Mouse (Mus musculus): ENCODE results near the gene Sec61a1. TPM values are rescaled to one million over a fixed set of nuclear protein-coding genes. Genes with fewer than 3 reads are reported as not detected.
A peak's percentile ranks its signal among the peaks of the same experiment; 100 is the strongest.

Sec61a1 gene
- 264 and 283 TPM in 2 replicates for polyA plus RNA-seq (2015; fragmentation: Nextera tagmentation; extraction: Ambion mirVana)

GRCm38 (mm10) chr6:88518404-88519263 lies at the start of gene Sec61a1:
Gene Sec61a1 (minus strand): TSS chr6:88518905.
- no peaks in the 10 kb centered on the region for H3K9me3 ChIP-seq
- H3K27ac ChIP-seq: peak within 1 kb of the TSS; percentile 90
- peak within 1 kb of the TSS; percentile 96 for H3K9ac ChIP-seq
- under 1% methylated on average over 67 of the region's 80 CpGs for WGBS
- peak within 1 kb of the TSS; percentile 95 for H3K4me3 ChIP-seq
- H3K4me1 ChIP-seq: peaks cover 23% of the 10 kb centered on the region
- ATAC-seq (ENCODE audit: low FRiP score, low read depth): peak; percentile 97
- H3K36me3 ChIP-seq: peaks cover 32% of the 10 kb centered on the region
- peak within 1 kb of the TSS; percentile 93 for H3K4me2 ChIP-seq (replicated peaks)
- H3K27me3 ChIP-seq: no peaks in the 10 kb centered on the region

DNA sequence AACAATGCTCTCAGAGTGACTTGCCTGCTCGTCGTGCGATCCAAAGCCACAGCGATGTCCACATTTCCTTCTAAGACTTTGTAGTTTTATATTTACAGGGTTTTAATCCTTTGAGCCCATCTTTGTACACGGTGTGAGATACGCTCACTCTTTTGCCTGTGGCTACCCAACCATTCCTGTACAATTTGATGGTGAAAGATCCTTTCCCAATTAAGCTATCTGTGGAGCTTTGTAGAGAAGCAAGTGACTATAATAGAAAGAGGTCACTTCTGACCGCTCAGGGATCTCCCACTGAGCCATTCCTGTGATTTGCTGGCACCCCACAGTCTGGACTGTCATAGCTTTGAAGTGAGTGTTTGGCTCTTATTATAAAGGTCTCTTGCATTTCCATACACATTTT lies 48.0 kb upstream of the Sec61a1 start:
- WGBS: 12% methylated on average over 7 of the region's 7 CpGs
- no peaks in the 10 kb centered on the region for H3K4me1 ChIP-seq
- ATAC-seq (ENCODE audit: low FRiP score, low read depth): no peak
- no peak overlapping the region for H3K9ac ChIP-seq
- H3K4me2 ChIP-seq (replicated peaks): peak overlapping the region; percentile 31; the same call in 1 of the 2 replicates
- H3K36me3 ChIP-seq: no peaks in the 10 kb centered on the region
- no peaks in the 10 kb centered on the region for H3K9me3 ChIP-seq
- no peak overlapping the region for H3K4me3 ChIP-seq
- H3K27ac ChIP-seq: no peak overlapping the region
- peaks cover 36% of the 10 kb centered on the region for H3K27me3 ChIP-seq

DNA sequence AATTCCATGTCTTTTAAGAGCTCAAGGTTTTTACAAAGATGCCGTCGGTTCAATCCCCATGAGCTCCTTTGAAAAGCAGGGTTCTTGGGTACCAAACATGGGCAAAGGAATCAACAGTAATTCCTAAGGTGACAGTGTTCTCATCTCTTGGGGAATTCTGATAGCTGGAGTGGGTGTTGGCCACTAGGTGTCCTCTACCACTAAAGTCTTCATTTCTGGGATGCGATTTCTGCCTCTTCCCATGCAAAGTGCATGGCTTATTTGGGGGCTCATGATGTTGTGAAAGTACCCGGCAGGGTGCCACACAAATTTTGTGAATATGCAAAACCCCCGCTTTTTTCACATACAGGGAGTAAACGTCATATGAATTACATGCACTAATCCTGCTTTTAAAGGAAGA lies 46.3 kb upstream of the Sec61a1 start:
- Histone ChIP-seq H3K27me3 (peaks cover 39% of the 10 kb centered on the region), H3K4me2 (replicated peaks) (no peak overlapping the region), H3K4me3 (no peak overlapping the region), H3K4me1 (no peaks in the 10 kb centered on the region), H3K36me3 (no peaks in the 10 kb centered on the region), H3K27ac (no peak overlapping the region), H3K9ac (no peak overlapping the region), H3K9me3 (no peaks in the 10 kb centered on the region)
- 27% methylated on average over 6 of the region's 6 CpGs for WGBS
- ATAC-seq (ENCODE audit: low FRiP score, low read depth): no peak

GRCm38 (mm10) chr6:88560156-88560555 lies 41.5 kb upstream of the Sec61a1 start:
- Histone ChIP-seq H3K9ac (no peak overlapping the region), H3K36me3 (no peaks in the 10 kb centered on the region), H3K4me1 (no peaks in the 10 kb centered on the region), H3K4me2 (replicated peaks) (no peak overlapping the region), H3K9me3 (no peaks in the 10 kb centered on the region), H3K27me3 (peaks cover 21% of the 10 kb centered on the region), H3K27ac (no peak overlapping the region), H3K4me3 (no peak overlapping the region)
- ATAC-seq (ENCODE audit: low FRiP score, low read depth): no peak
- 89% methylated on average over 4 of the region's 4 CpGs for WGBS

DNA sequence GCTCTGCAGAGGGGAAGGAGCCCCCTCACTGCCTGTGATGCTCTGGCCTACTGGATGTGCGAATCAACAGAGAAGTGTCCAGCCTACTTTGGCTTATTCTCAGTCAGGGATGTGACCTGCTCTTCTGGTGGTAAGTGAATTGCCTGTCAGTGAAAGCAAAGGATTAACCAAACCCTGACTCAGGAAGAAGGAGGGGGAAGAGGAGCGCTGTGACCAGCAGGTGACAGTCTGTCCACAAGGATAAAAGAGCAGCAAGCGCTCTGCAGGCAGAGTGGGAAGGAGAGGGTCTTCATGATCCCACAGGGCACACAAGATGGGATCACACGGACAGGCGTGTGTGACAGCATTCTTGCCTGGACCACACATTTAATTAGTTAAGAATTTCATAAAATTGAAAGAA lies 41.0 kb upstream of the Sec61a1 start:
- no peaks in the 10 kb centered on the region for H3K36me3 ChIP-seq
- no peaks in the 10 kb centered on the region for H3K9me3 ChIP-seq
- no peaks in the 10 kb centered on the region for H3K4me1 ChIP-seq
- no peak for ATAC-seq (ENCODE audit: low FRiP score, low read depth)
- H3K27ac ChIP-seq: no peak overlapping the region
- peaks cover 17% of the 10 kb centered on the region for H3K27me3 ChIP-seq
- no peak overlapping the region for H3K4me3 ChIP-seq
- 54% methylated on average over 5 of the region's 5 CpGs for WGBS
- no peak overlapping the region for H3K4me2 ChIP-seq (replicated peaks)
- H3K9ac ChIP-seq: no peak overlapping the region

- Histone ChIP-seq H3K9me3 (no peaks in the 10 kb centered on the region), H3K4me2 (replicated peaks) (no peak overlapping the region), H3K27me3 (peaks cover 3% of the 10 kb centered on the region), H3K9ac (no peak overlapping the region), H3K4me3 (no peak overlapping the region), H3K36me3 (no peaks in the 10 kb centered on the region), H3K27ac (no peak overlapping the region), H3K4me1 (no peaks in the 10 kb centered on the region)
- ATAC-seq (ENCODE audit: low FRiP score, low read depth): no peak
- 77% methylated on average over 1 of the region's 1 CpGs for WGBS
These were observed 39.4 kb upstream of the Sec61a1 start for GRCm38 (mm10) chr6:88558076-88558475.

GRCm38 (mm10) chr6:88557548-88557947 lies 38.8 kb upstream of the Sec61a1 start:
- 25% methylated on average over 4 of the region's 4 CpGs for WGBS
- H3K4me1 ChIP-seq: no peaks in the 10 kb centered on the region
- no peak for ATAC-seq (ENCODE audit: low FRiP score, low read depth)

DNA sequence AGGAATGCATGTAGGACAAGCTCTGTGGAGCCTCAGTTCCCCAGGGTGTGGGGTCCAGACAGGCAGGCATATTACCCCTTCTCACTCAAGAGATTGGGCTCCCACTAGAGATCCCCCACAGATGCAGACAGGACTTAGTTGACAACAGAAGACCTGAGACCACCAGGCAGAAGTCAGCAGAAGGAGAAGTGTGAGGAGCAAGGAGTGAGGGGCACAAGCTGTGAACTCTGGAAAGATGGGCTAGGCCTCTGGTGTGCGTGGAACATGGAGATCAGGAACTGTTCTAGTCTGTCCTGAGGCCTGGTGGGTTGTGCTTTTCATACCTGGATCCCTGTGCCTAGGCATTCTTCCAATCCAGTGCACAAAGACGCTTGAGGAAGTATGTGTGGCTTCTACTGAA lies 31.2 kb upstream of the Sec61a1 start:
- ATAC-seq (ENCODE audit: low FRiP score, low read depth): no peak
- 85% methylated on average over 2 of the region's 2 CpGs for WGBS
- H3K9ac ChIP-seq: 0 out of 2 replicates have a peak overlapping the region, but pooled peaks have one; percentile 3

More at GRCm38 (mm10) chr6:88557548-88557947, 38.8 kb upstream of the Sec61a1 start:
- Histone ChIP-seq H3K27me3 (peaks cover 3% of the 10 kb centered on the region; the same call in 1 of the 2 replicates), H3K27ac (no peak overlapping the region), H3K4me2 (replicated peaks) (no peak overlapping the region), H3K4me3 (no peak overlapping the region), H3K9ac (no peak overlapping the region), H3K36me3 (no peaks in the 10 kb centered on the region), H3K9me3 (no peaks in the 10 kb centered on the region)

DNA sequence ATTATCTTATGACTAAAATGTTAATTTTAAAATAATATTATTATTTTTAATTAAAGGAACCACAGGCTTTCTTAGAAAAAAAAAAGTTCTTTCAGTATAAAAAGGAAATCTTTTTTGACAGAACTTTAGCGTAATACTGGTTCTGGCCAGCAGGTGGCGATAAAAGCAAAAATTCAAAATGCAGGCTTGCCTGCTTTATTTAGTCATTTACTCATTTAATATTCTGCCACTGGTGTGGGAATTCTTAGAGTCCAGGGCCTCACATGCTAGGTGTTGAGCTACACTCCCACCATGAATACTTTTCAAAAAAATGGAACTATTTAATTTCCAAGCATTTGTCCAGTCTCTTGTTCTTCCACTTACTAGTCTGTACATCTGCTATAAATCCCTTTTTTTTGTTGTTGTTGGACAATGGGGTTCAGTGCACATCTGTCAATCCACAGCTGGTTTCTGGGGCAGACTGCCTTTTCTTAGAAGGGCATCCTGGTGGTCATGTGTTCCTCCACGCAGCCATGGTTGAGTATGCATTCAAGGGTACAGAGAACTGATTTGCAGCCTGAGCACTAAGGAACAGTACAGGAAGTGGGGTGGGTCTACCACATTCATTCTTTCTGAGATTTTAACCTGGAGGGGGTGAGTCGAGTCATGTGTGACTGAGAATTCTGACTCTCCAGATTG lies 30.6 kb upstream of the Sec61a1 start:
- no peaks in the 10 kb centered on the region for H3K36me3 ChIP-seq
- no peak for ATAC-seq (ENCODE audit: low FRiP score, low read depth)
- no peak overlapping the region for H3K4me3 ChIP-seq
- H3K27ac ChIP-seq: no peak overlapping the region
- H3K9me3 ChIP-seq: no peaks in the 10 kb centered on the region
- peaks cover 42% of the 10 kb centered on the region for H3K27me3 ChIP-seq
- H3K9ac ChIP-seq: no peak overlapping the region
- no peak overlapping the region for H3K4me2 ChIP-seq (replicated peaks)
- no peaks in the 10 kb centered on the region for H3K4me1 ChIP-seq
- WGBS: 36% methylated on average over 4 of the region's 4 CpGs

More for the DNA sequence above, 31.2 kb upstream of the Sec61a1 start:
- no peaks in the 10 kb centered on the region for H3K9me3 ChIP-seq
- no peak overlapping the region for H3K4me3 ChIP-seq
- H3K4me2 ChIP-seq (replicated peaks): no peak overlapping the region
- H3K36me3 ChIP-seq: no peaks in the 10 kb centered on the region
- no peaks in the 10 kb centered on the region for H3K4me1 ChIP-seq
- H3K27ac ChIP-seq: no peak overlapping the region
- peaks cover 36% of the 10 kb centered on the region for H3K27me3 ChIP-seq

- WGBS: 79% methylated on average over 10 of the region's 10 CpGs
- Histone ChIP-seq H3K9me3 (no peaks in the 10 kb centered on the region), H3K9ac (peak overlapping the region; percentile 15; the same call in 1 of the 2 replicates), H3K4me2 (replicated peaks) (no peak overlapping the region), H3K27ac (no peak overlapping the region), H3K36me3 (no peaks in the 10 kb centered on the region), H3K27me3 (peaks cover 44% of the 10 kb centered on the region), H3K4me3 (no peak overlapping the region), H3K4me1 (no peaks in the 10 kb centered on the region)
- no peak for ATAC-seq (ENCODE audit: low FRiP score, low read depth)
These were observed 29.8 kb upstream of the Sec61a1 start for GRCm38 (mm10) chr6:88548405-88549049.

GRCm38 (mm10) chr6:88545397-88545790 lies 26.7 kb upstream of the Sec61a1 start:
- no peak overlapping the region for H3K27ac ChIP-seq
- H3K4me3 ChIP-seq: no peak overlapping the region
- H3K9me3 ChIP-seq: no peaks in the 10 kb centered on the region
- WGBS: 44% methylated on average over 10 of the region's 10 CpGs
- no peak overlapping the region for H3K4me2 ChIP-seq (replicated peaks)
- H3K36me3 ChIP-seq: no peaks in the 10 kb centered on the region
- H3K27me3 ChIP-seq: peaks cover 58% of the 10 kb centered on the region
- no peak for ATAC-seq (ENCODE audit: low FRiP score, low read depth)
- no peak overlapping the region for H3K9ac ChIP-seq
- H3K4me1 ChIP-seq: no peaks in the 10 kb centered on the region

Measured in limb, embryonic 13.5 days (tissue).